Mouse (Mus musculus) cerebellum, adult 2 months (tissue): ENCODE results near the gene Nop56.

Experiments used
- CTCF ChIP-seq: fragments of 200-500 bp; IDR thresholded peaks from 2 replicates; pipeline ENCODE4 v1.5.1; 2011; ENCODE audit warnings: low read depth, mild to moderate bottlenecking, control low read depth, low read length, moderate library complexity, borderline replicate concordance; ENCODE audit not compliant: insufficient read depth
- POLR2A ChIP-seq: fragments of 200-500 bp; IDR thresholded peaks from 2 replicates; pipeline ENCODE4 v1.6.1; 2011; ENCODE audit warnings: low read length, control low read depth, borderline replicate concordance; ENCODE audit not compliant: insufficient read depth

- TF ChIP-seq CTCF, result no peak
- TF ChIP-seq POLR2A, result no peak
Measured at GRCm38 (mm10) chr2:130274862-130275261, 632 bp downstream of the Nop56 start.
